Mouse (Mus musculus) heart, postnatal 14 days (tissue): ENCODE results near the gene Pusl1. TPM values are rescaled to one million over a fixed set of nuclear protein-coding genes. Genes with fewer than 3 reads are reported as not detected.

Source experiments
- DNase-seq, 2 experiments: peaks; one replicate each; pipeline ENCODE4 v3.0.0; 2021 to 2022
- intact Hi-C: fragments of 180-260 bp; cut with DNase I; formaldehyde crosslinking; loops from one replicate; pipeline ENCODE4 v1.15.1; 2025
- total RNA-seq, 2 experiments: library from RNA; stranded (reverse); gene quantifications; 2 replicates each; pipeline ENCODE4 v1.2.3; 2021

Pusl1 gene
- total RNA-seq, 2 experiments from 2014 or later, result 14.8 to 18.0 TPM

DNA sequence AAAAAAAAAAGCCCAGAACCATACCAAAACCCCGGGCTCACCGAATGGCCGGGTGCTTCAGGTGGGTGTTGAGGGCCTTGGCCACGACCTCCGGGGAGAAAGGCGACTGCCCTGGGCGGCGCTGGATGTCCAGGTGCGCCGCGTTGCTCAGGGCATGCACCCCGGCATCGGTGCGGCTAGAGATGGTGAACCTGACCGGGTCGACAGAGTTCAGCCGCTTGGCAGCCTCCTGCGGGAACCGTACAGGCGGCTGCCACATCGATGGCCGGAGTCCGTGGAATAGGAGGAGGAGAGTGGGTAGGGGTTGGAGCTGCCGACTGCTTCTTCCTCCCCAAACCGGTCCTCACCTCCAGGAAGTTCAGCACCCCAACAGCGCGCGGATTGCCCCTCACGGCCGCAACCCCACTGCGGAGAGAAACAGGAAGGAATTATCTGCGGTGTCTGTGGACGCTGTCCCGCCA lies 540 bp downstream of the Pusl1 start:
- peak in 1 of 2 experiments; percentile 17 for DNase-seq
- intact Hi-C loops, result no loop called here

DNA sequence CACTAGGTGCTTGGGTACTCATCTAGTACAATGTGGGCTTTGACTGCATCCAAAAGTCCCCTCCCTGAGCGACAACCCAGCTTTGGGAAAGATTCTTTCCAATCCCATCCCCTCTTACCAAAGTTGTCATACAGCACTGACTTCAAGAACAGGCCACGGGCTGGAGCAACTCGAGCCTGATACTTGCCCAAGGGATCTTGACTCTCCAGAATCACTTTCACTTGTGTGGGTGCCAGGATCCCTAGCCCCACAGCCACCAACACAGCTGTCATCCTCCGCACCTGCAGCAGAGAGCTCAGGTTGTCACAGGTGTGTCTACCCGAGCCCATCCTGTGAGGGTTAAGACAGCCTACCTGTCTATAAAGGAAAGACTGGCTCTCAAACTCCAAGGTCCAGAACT lies 2.3 kb downstream of the Pusl1 start:
- DNase-seq, result no peak
- intact Hi-C loops, result no loop called here

DNA sequence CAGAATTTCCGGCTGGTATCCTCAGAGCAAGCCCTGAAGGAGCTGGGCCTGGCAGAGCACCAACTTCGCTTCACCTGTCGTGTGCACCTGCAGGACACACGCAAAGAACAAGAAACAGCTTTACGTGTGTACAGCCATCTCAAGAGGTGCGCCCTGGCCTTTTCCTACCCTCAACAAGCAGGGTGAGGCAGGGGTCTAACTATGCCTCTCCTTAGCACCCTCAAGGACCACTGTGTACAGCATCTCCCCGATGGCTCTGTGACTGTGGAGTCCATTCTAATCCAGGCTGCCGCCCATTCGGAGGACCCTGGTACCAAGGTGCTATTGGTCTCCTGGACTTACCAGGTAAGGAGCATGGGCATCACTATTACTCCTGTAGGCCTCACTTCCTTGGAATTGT lies 3.4 kb downstream of the Pusl1 start:
- DNase-seq, result no peak
- intact Hi-C loops, result no loop called here

DNA sequence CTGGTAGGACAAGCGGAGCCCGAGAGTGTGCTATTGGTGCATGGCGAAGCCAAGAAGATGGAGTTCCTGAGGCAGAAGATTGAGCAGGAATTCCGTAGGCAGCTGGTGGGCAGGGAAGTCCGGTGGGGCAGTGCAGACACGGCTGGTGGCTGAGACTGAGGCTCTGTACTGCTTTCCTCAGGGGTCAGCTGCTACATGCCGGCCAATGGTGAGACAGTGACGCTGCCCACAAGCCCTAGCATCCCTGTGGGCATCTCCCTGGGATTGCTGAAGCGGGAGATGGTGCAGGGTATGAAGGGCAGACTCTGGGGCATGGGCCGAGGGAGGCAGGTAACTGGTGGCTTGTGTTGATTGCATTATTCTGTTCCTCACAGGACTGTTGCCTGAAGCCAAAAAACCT lies 3.9 kb downstream of the Pusl1 start:
- DNase-seq, result no peak
- intact Hi-C loops, result no loop called here

DNA sequence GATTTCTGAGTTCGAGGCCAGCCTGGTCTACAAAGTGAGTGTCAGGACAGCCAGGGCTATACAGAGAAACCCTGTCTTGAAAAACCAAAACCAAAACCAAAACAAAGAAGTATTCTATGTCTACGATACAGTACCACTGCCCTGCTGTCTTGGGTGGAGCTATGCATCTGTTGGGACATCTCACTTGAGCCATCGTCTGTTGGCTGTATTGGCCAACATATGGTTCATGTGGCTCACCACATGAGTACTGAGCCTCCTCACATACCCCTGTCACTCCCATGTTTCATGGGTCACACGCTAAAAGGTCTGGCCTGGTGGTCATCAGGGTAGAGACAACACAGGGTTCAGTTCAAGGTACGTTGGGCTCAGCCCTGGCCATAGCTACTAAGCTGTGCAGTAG lies 5.3 kb downstream of the Pusl1 start:
- intact Hi-C loops, result no loop called here
- DNase-seq, result no peak

DNA sequence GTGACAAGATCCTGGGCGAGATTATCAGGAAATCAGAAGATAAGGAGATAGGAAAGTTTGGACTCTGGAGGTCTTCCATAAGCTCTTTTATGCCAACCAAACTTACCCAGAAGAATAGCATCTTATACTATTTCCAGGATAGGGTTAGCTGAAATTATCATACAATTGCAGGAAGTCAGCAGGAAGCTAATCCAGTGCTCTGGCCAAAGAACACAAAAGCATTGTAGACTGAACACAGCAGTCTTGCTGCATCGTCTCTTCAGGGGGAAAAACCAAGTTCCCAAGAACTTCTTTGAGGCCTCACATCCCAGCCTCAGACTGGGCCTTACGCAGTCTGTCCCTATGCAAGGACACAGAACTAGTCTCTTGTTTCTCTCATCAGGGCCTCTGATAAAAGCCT lies 8.0 kb downstream of the Pusl1 start:
- no peak for DNase-seq
- intact Hi-C loops, result no loop called here

DNA sequence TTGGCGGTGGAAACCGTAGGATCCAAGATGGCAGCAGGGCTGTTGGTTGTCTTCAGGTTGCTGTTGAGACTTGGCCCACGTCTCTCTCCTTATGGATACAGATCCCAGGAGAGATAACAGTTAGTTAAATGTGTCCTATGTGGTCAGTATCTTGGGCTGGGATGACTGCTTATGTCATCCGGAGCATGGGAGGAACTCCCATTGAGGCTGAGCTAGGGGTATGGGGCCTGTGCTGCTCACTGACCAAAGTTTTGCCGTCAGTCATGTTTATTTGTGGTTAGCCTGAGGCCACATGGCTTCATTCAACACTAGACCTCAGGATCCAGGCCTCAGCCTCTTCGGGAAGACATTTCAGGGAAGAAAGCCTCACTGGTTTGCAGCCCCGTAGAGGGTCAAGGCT lies 20.2 kb downstream of the Pusl1 start:
- intact Hi-C loops, result loop anchor here (2.0 kb wide), 1 partner anchor 71 kb away; the partner anchor contains the start of gene Ube2j2
- no peak for DNase-seq

DNA sequence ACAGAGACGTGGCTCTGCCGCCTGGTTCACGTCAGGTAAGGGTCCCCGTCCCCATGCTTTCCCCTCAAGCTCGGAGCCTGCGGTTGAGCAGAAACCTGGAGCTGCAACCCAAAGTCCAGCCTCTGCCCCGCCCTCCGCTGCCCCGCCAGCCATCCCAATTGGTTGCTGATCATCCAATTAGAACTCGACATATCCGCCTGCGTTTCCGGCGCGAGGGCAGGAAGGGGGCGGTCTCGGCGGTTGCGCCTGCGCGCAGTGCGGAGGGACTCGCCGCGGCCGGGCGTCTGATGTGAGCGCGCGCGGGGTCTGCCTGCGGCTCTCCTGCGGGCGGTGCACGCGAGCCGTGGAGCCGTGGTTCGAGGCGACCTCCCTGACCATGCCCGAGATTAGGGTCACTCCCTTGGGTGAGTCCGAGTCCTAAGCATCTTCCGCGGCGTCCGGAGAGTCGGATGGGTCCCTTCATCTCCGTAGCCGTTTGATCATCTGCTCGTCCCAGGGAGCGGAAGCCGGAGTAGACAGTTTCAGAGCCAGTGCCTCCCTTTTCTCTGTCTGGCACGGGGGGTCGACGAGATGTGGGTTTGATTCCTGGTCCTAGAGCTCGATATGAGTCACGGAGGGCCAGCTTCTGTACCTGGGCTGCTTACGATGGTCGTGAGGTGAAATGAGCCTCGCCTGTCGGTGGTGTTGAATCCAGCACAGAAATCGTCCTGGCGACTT lies 22.1 kb downstream of the Pusl1 start, which contains the start of the genes Cptp and Ints11:
Gene Cptp (minus strand): TSS at position 124 of the 717 bp plus-strand sequence.
Gene Ints11 (plus strand): TSS at position 230 of the 717 bp plus-strand sequence.
- DNase-seq, result peak; percentile 98
- intact Hi-C loops, result loop anchor here (2.0 kb wide), 2 partner anchors 23 to 73 kb away; partner anchors contain the start of gene Ube2j2

DNA sequence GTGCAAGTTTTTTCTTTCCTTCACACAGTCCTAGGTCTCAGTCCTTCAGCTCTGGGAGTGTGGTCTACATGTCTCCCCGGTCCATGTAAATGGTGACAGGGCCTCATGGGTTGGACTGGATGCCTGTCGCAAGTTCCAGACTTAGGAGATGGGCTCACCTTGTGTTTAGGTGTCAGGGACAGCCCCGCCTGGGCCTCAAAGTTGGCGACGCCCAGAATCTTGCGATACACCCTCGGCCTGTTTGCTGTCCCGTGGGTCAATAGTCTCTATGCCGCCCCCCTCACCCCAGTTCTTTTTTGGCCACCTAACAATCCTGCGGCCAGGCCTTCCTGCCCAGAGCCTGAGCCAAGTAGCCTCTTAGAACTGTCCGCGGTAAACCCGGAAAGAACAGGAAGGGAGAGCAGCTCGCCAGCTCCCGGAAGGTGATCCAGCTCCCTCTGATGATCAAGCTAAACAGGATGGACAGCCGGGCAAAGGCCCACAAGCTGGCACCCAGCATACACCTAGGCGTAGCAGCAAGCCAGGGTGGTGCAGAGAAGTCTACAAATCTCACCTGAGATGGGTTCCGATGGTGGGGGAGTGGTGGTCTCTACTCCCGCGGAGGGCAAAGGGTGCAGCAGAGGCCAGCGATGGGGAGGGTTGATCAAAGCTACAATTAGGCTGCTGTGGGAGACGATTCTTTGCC lies 22.8 kb downstream of the Pusl1 start:
- intact Hi-C loops, result loop anchor here (2.0 kb wide), 1 partner anchor 24 kb away; no protein-coding TSS in a partner anchor
- DNase-seq, result peak in 1 of 2 experiments; percentile 36

DNA sequence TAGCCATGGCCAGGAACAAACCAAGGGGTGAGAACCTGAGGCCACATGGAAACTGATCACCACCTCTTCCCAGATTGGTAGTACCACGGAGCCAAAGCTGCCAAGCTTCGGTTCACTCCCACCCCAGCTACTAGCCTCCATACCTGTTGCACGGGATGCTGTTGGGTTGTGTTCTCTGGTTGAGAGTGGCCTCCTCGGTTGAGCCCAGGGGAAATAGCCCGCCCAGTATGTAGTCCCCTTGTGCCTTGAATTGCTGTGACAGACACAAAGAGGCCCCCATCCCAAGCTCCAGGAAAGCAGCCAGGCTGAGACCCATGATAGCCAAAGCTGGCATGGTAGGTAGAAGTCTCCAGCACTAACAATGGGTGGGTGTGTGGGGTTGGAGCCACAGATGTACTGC lies 28.6 kb downstream of the Pusl1 start, which contains the start of gene Tas1r3:
Gene Tas1r3 (minus strand): TSS at position 362 of the 400 bp plus-strand sequence.
- intact Hi-C loops, result no loop called here
- no peak for DNase-seq

DNA sequence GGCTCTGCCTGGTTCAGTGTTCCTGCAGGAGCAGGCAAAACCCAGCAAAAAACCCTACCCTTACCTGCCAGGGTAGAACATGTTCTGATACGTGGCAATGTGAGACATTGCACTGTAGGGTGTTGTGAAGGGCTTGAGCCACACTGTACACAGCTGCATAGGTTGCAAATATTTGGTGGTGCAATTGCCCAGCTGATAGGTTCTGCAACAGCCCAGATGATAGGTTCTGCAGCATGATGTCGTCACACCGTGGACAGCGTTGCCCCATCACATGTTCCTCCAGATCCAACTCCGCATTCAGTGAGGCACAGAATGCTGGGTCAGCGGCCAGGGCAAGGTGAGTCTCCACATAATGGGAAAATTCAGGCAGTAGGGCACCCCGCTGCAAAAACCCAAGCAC lies 29.8 kb downstream of the Pusl1 start:
- DNase-seq, result no peak
- intact Hi-C loops, result no loop called here

DNA sequence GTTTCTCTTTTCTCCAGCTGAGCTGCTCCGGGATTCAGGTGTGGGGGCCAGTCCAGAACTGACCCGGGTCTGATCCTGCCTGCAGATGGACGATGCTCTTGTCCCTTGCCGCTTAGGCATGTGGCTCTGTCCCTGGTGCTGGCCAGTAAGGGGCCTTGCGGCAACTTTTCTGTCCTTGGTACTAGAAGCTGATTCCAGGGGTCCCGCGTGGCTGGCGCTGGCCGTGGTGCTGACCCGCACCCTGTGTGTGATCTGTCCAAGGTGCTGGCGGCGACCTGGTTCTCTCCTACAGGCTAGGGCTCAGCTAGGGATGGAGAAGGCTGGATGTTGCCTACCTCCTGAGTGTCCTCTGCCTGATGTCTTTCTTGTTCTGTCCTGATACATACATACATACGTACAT lies 32.3 kb downstream of the Pusl1 start:
- DNase-seq, result peak; percentile 61 to 67
- intact Hi-C loops, result no loop called here

DNA sequence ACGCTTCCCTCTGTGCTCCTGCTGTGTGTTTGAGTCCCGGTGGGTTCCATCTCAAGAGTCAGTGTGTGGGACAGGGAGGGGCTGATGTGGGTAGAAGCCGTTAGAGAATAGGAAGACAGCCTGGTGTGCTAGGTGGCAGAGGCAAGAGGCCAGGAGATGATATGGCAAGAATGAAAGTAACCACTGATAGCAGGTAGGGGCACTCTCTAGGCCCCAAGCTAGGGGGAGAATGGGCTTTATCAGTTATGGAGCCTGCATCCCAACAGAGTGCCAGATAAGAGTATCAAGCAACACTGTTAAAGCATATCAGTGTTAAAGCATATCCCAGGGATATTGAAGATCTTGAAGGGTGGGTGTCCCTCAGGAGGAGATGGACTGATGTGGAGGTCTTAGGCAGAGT lies 34.7 kb downstream of the Pusl1 start:
- DNase-seq, result no peak
- intact Hi-C loops, result no loop called here

DNA sequence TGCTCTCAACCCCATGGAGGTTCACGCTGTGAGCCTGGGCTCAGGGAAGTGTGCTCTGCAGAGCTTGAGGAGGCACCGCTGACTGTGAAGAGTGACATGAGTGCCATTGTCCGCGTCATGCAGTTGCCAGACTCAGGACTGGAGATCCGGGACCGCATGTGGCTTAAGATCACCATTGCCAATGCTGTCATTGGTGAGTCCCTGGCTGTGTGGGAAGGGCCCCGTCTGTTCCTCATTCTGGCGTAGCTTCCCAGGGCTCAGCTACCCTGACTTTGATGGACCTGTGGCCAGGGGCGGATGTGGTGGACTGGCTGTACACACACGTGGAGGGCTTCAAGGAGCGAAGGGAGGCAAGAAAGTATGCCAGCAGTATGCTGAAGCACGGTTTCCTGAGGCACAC lies 35.5 kb downstream of the Pusl1 start:
- DNase-seq, result no peak

DNA sequence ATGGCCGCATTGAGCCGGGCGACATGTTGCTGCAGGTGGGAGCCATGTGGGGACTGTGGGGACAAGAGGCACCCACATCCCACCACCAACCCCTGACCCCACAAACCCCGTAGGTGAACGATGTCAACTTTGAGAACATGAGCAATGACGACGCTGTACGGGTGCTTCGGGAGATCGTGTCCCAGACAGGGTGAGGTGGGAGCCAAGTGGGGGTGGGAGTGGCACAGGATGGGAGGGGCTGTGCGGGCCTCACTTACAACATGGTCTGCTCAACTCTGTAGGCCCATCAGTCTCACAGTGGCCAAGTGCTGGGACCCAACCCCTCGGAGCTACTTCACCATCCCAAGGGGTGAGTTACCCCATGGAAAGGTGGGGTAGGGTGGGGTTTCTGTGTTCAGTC lies 36.6 kb downstream of the Pusl1 start:
- no peak for DNase-seq
- intact Hi-C loops, result no loop called here

More for the DNA sequence above, 35.5 kb downstream of the Pusl1 start:
- intact Hi-C loops, result no loop called here

DNA sequence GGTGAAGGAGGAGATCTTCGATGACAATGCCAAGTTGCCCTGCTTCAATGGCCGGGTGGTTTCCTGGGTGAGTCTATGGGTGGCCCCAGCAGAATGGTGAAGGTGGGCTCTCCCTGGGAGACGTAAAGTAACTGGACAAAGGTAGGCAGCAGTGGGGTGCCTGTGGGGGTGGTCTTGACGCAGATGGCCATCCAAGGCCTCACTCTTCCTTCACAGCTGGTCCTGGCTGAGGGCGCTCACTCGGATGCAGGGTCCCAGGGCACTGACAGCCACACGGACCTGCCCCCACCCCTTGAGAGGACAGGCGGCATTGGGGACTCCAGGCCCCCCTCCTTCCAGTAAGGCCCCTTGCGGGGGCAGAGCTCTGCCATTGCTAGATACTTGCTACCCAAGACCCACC lies 38.2 kb downstream of the Pusl1 start:
- DNase-seq, result no peak
- intact Hi-C loops, result loop anchor here (2.0 kb wide), 1 partner anchor 13 kb away; no protein-coding TSS in a partner anchor

DNA sequence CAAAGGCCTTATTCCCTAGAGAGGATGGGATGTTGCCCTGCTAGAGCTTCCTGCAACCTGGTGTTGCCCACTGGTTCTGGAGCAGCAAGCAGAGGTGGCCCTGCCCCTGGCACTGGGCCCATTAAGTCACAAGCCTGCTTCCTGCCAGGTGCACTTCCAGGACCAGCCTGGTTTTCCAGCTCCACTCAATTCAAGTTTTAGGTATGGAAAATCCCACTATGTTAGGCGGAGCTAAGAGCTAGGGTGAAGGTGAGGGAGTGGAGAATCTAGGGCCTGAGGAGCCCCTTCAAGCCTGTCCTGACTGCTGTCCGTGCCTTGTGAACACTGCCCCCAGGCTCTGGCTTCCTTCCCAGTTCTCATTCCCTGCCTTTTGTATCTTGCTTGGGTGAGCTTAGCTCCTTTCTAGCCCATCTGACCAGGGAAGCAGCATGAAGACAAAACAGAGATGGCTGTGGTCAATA lies 39.6 kb downstream of the Pusl1 start:
- peak in 1 of 2 experiments; percentile 31 for DNase-seq
- intact Hi-C loops, result loop anchor here (2.0 kb wide), 1 partner anchor 15 kb away; no protein-coding TSS in a partner anchor

DNA sequence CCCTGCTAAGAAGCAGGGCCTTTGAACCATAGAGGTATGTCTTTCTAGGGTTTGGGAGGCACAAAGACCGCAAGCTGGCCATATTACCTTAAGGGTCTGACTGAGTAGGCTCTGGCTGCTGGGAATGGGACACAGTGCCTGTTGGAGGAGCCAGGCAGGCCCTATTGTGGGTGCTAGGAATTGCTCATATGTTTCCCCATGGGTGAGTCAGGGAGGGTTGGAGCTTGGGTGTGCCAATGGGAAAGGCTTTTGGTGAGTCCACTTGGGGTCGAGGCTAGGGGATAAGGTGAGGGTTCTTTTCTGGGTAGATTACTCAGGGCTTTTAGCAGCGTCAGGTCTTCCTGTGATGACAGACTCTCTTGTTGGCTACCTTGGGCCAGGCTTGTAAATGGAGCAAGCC lies 40.2 kb downstream of the Pusl1 start:
- DNase-seq, result no peak
- intact Hi-C loops, result no loop called here

DNA sequence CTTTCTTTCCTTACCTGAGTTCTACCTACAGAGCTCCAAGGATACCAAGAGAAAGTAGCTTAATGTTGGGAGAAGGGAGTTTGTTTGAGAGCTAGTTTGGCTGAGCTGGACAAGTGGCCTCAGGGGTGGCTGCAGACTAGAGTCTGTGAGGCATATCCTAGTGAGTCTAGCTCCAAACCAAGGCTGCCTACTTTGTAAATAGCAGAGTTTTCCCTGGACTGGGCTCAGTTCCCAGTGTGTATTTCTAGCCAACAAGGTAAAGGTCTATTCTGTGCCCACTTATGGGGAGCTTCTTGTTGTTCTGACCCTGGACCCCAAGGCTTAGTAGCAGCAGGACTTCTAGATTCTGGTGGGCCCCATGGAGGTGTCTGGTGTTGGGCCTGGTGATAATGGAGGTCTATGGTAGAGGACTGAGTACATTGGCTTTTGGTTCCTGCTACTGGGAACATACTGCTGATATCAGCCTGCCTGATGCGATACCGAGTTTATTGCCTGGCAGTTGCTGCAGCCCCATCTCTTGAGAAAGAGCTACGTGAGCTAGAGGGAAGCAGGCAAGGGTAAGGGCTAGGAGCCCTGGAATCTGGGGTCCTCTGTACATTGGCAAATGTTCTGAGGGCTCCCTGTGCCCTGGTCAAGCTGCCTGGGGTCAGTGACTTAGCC lies 41.7 kb downstream of the Pusl1 start:
- no peak for DNase-seq
- intact Hi-C loops, result no loop called here

DNA sequence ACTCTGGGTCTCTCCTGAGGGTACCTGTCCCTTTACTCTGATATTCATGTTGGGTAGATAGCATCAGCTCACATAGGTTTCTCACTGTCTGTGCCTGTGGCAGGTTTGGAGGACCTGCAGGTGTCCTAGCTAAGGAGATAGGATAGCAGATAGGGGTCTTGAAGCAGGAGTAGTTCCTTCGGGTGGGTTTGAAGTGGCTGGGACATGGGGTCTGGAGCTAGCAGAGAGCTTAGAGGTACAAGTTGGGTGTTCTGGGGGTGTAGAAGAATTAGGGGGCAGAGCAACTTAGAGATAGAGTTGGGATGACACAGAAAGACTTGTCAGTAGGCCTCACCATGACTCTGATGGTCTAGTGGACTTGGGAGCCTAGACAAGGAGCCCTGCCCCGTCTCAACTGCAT lies 42.2 kb downstream of the Pusl1 start:
- intact Hi-C loops, result no loop called here
- DNase-seq, result no peak
